Mouse (Mus musculus) midbrain, embryonic 10.5 days (tissue): ENCODE data around the gene Zfp706. TPM values are rescaled to one million over a fixed set of nuclear protein-coding genes. Genes with fewer than 3 reads are reported as not detected.

ENCODE experiments used
- DNase-seq: peaks from one replicate; pipeline ENCODE4 v3.0.0-alpha.2; 2017; ENCODE audit warnings: low spot score
- H3K27ac ChIP-seq: fragments of 300-500 bp; sonication (generic); replicated peaks from 2 replicates; pipeline ENCODE4 v1.5.1; 2016; ENCODE audit warnings: mild to moderate bottlenecking
- H3K27me3 ChIP-seq: fragments of 300-500 bp; sonication (generic); 2 replicates; pipeline ENCODE4 v1.6.1; 2016; ENCODE audit warnings: low read depth, mild to moderate bottlenecking; ENCODE audit not compliant: poor library complexity, severe bottlenecking
- H3K36me3 ChIP-seq: fragments of 300-500 bp; sonication (generic); 2 replicates; pipeline ENCODE4 v1.6.1; 2016; ENCODE audit warnings: mild to moderate bottlenecking, moderate library complexity
- H3K4me1 ChIP-seq: fragments of 300-500 bp; sonication (generic); 2 replicates; pipeline ENCODE4 v1.6.1; 2016
- H3K4me3 ChIP-seq: fragments of 300-500 bp; sonication (generic); 2 replicates; pipeline ENCODE4 v1.5.1; 2016; ENCODE audit warnings: mild to moderate bottlenecking, moderate library complexity
- H3K9me3 ChIP-seq: fragments of 300-500 bp; sonication (generic); replicated peaks from 2 replicates; pipeline ENCODE4 v1.6.1; 2016; ENCODE audit warnings: mild to moderate bottlenecking
- WGBS: fragments of 180-500 bp; shearing (Covaris S2); methylation state at CpG from one replicate; pipeline ENCODE4 v1.1.7; 2016; 5-methylcytosine and 5-hydroxymethylcytosine counted together
- polyA plus RNA-seq: library from polyadenylated mRNA; unstranded; fragments of >200 nt; fragmentation: Nextera tagmentation; extraction: Ambion mirVana; gene quantifications from 2 replicates; pipeline ENCODE4 v1.2.1, GENCODE M21; 2016

The Zfp706 gene
- polyA plus RNA-seq, 1 experiment from 2014 or later = 502 TPM

DNA sequence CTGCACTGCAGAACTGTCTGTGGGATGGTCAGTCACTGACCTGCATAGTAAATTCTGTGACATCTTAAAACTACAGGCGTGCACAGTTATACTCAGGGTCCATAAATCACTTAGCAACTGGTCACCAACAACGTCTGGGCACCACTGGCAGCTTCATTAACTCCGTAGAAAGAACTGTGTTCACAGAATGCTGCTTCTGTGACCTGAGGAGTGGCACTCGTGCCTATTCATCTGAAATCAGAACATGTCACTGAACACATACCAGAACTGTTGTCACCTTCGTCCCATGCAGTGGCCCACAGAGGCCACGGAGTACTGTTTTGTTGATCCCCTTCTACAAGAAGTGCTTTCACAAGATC, 22.0 kb downstream of the Zfp706 start:
- WGBS = 83% methylated on average over 6 of the region's 6 CpGs
- DNase-seq = no peak
- H3K4me1 ChIP-seq = peaks cover 28% of the 10 kb centered on the region
- H3K27me3 ChIP-seq = no peaks in the 10 kb centered on the region
- H3K27ac ChIP-seq = no peak overlapping the region
- H3K36me3 ChIP-seq = no peaks in the 10 kb centered on the region
- H3K4me3 ChIP-seq = no peak overlapping the region
- H3K9me3 ChIP-seq = no peaks in the 10 kb centered on the region

DNA sequence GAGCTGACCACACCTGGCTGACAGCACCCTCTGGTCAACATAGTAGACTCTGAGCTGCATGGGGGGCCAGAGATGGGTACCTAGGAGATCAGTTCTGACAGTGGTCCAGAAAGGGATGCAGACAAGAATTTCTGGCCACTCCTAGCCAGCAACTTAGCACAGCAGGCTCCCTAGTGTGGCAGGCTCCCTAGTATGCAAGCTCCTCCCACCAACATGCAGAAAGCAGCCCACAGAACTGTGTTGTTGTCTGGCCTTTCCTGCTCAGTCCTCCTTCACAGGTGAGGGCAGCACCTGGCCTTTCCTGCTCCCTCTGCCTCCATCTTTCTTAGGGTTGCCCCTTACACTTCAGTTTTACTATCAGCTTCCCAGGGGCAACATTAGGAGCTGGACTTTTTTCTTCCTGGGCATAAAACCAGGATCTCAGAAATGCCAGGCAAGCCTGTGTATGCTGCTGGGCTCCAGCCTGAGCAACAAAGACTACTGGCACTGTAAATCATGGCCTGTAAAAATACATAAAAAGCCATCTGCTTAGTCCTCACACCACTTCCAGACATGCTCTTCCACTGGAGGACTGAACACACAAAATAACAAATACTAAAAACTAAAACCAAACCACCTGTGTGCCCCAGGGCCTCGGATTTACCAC, 22.5 kb downstream of the Zfp706 start:
- WGBS = 71% methylated on average over 1 of the region's 1 CpGs
- peaks cover 31% of the 10 kb centered on the region for H3K4me1 ChIP-seq
- no peak for DNase-seq
- H3K4me3 ChIP-seq = no peak overlapping the region
- H3K9me3 ChIP-seq = no peaks in the 10 kb centered on the region
- H3K27ac ChIP-seq = no peak overlapping the region
- H3K36me3 ChIP-seq = no peaks in the 10 kb centered on the region
- no peaks in the 10 kb centered on the region for H3K27me3 ChIP-seq

GRCm38 (mm10) chr15:36983455-36983854, 24.1 kb downstream of the Zfp706 start:
- Histone ChIP-seq H3K4me1 (peaks cover 33% of the 10 kb centered on the region), H3K4me3 (no peak overlapping the region), H3K27ac (peak overlapping the region; percentile 23; the same call in 1 of the 2 replicates), H3K9me3 (no peaks in the 10 kb centered on the region), H3K27me3 (0 out of 2 replicates have a peak, but pooled peaks cover 5% of the 10 kb centered on the region), H3K36me3 (no peaks in the 10 kb centered on the region)
- no peak for DNase-seq
- WGBS = 75% methylated on average over 3 of the region's 3 CpGs

- Histone ChIP-seq H3K4me3 (peak overlapping the region; percentile 53), H3K27ac (peak overlapping the region; percentile 57; the same call in 1 of the 2 replicates), H3K27me3 (0 out of 2 replicates have a peak, but pooled peaks cover 5% of the 10 kb centered on the region), H3K9me3 (no peaks in the 10 kb centered on the region), H3K4me1 (peaks cover 27% of the 10 kb centered on the region), H3K36me3 (no peaks in the 10 kb centered on the region)
- no peak for DNase-seq
- 46% methylated on average over 8 of the region's 8 CpGs for WGBS
Observed at GRCm38 (mm10) chr15:36980238-36980637, 27.3 kb downstream of the Zfp706 start.

DNA sequence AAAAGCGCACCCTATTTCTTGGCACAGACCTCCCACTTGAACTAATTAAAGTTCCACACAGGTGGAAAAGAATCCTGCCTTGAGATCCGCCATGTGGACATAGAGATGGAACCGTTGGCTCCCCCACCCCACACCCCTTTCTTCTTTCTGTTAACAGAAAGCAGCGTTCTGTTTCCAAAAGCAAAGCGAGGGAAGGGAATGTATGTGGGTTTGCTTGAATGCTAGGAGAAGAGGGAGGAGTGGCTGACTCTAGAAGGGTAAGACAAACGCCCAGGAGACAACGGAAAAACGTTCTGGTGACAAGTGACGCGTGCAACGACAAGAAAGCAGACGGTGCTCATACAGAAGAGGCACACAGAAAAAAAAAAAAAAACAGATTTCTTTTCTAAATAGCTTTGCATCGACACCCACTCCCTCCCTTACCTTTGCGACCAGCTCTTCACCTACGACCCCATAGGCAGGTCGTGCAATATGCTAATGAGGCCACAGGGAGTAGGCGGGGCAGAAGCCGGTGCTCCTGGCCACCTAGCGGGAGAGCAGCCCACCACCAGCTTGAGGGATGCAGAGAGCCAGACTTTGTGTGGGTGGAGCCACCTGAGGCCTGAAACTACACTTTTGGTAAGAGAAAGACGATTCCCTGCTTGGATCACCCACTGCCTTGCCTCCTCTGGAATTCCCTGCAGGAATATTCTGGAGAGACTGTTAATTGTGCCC, 27.9 kb downstream of the Zfp706 start:
- DNase-seq = peak; percentile 75
- 6% methylated on average over 20 of the region's 20 CpGs for WGBS
- Histone ChIP-seq H3K36me3 (no peaks in the 10 kb centered on the region), H3K27ac (peak overlapping the region; percentile 57), H3K9me3 (no peaks in the 10 kb centered on the region), H3K4me3 (peak overlapping the region; percentile 53), H3K27me3 (0 out of 2 replicates have a peak, but pooled peaks cover 5% of the 10 kb centered on the region), H3K4me1 (peaks cover 32% of the 10 kb centered on the region)

- 36% methylated on average over 5 of the region's 5 CpGs for WGBS
- Histone ChIP-seq H3K4me1 (peaks cover 37% of the 10 kb centered on the region), H3K27ac (peak overlapping the region; percentile 57; the same call in 1 of the 2 replicates), H3K36me3 (no peaks in the 10 kb centered on the region), H3K27me3 (0 out of 2 replicates have a peak, but pooled peaks cover 5% of the 10 kb centered on the region), H3K9me3 (no peaks in the 10 kb centered on the region), H3K4me3 (peak overlapping the region; percentile 53; the same call in 1 of the 2 replicates)
- DNase-seq = no peak
Observed at GRCm38 (mm10) chr15:36979159-36979487, 28.4 kb downstream of the Zfp706 start.

- Histone ChIP-seq H3K36me3 (no peaks in the 10 kb centered on the region), H3K27me3 (0 out of 2 replicates have a peak, but pooled peaks cover 5% of the 10 kb centered on the region), H3K4me1 (peaks cover 30% of the 10 kb centered on the region), H3K9me3 (no peaks in the 10 kb centered on the region), H3K27ac (no peak overlapping the region), H3K4me3 (no peak overlapping the region)
- no peak for DNase-seq
- WGBS = 82% methylated on average over 8 of the region's 8 CpGs
Observed at GRCm38 (mm10) chr15:36977823-36978222, 29.8 kb downstream of the Zfp706 start.

GRCm38 (mm10) chr15:36975690-36976089, 31.9 kb downstream of the Zfp706 start:
- no peak for DNase-seq
- Histone ChIP-seq H3K27ac (no peak overlapping the region), H3K36me3 (no peaks in the 10 kb centered on the region), H3K9me3 (no peaks in the 10 kb centered on the region), H3K4me3 (no peak overlapping the region), H3K27me3 (0 out of 2 replicates have a peak, but pooled peaks cover 5% of the 10 kb centered on the region), H3K4me1 (peaks cover 29% of the 10 kb centered on the region)
- whole genome bisulfite sequencing = 80% methylated on average over 5 of the region's 5 CpGs

- no peak for DNase-seq
- 84% methylated on average over 2 of the region's 2 CpGs for WGBS
- no peak overlapping the region for H3K27ac ChIP-seq
- H3K4me3 ChIP-seq = no peak overlapping the region
- no peaks in the 10 kb centered on the region for H3K36me3 ChIP-seq
- H3K9me3 ChIP-seq = no peaks in the 10 kb centered on the region
- 0 out of 2 replicates have a peak, but pooled peaks cover 5% of the 10 kb centered on the region for H3K27me3 ChIP-seq
- peaks cover 26% of the 10 kb centered on the region for H3K4me1 ChIP-seq
Observed at GRCm38 (mm10) chr15:36975256-36975620, 32.3 kb downstream of the Zfp706 start.

DNA sequence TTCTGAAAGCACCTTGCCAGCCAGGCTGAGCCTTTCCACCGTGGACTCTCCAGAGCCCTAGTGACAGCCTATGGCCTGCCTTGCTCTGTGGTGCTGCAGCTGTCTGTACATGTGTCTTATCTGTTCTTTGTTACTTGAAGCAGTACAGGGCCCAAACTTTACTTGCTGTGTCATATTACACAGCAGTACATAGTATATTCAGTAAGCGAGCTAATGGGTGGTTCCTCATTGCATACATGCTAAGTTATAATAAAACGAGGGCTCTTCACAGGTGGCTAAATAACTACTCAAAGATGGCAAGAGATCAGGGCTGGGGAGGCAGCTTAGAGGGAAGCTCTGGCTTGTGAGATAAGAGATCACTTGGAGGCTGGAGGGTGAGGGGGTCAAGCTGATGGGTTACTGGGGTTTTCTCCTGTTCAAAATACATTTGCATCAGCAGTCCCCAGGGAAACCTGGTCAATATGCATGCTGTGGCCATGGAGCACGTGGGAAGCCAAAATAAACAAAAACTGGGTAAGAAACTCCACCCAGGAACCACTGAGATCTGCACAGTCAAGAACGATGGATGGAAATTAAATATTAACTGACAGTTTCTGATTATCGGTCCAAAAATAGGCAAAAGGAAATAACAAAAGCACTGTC, 32.8 kb downstream of the Zfp706 start:
- H3K27me3 ChIP-seq = 0 out of 2 replicates have a peak, but pooled peaks cover 5% of the 10 kb centered on the region
- H3K4me1 ChIP-seq = peaks cover 21% of the 10 kb centered on the region
- H3K4me3 ChIP-seq = no peak overlapping the region
- H3K9me3 ChIP-seq = no peaks in the 10 kb centered on the region
- H3K27ac ChIP-seq = peak overlapping the region; percentile 33; the same call in 1 of the 2 replicates
- DNase-seq = no peak
- no peaks in the 10 kb centered on the region for H3K36me3 ChIP-seq
- WGBS = 82% methylated on average over 6 of the region's 6 CpGs

GRCm38 (mm10) chr15:36973714-36974113, 33.9 kb downstream of the Zfp706 start:
- Histone ChIP-seq H3K36me3 (no peaks in the 10 kb centered on the region), H3K4me1 (peaks cover 18% of the 10 kb centered on the region), H3K27ac (no peak overlapping the region), H3K4me3 (no peak overlapping the region), H3K9me3 (no peaks in the 10 kb centered on the region), H3K27me3 (no peaks in the 10 kb centered on the region)
- no peak for DNase-seq
- WGBS = 84% methylated on average over 7 of the region's 7 CpGs

DNA sequence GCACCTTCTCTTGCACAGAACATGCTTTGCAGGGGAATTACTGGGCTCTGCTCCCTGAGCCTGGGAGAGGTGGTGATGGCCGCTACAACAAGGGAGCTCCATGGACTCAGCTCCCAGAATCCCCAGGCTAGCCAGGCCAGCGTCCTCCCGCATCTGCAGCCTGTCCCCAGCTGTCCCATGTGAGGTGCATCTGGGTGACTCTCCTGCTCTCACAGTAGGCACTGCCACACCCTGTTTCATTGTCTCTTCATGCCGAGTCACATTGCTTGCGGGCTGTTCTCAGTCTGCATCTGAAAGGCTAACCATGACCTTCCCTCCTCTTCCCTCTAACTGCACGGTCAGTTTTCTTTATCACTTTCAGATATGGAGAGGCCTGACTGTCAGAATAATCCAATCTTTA, 34.3 kb downstream of the Zfp706 start:
- 81% methylated on average over 6 of the region's 6 CpGs for WGBS
- H3K36me3 ChIP-seq = no peaks in the 10 kb centered on the region
- no peaks in the 10 kb centered on the region for H3K9me3 ChIP-seq
- no peak overlapping the region for H3K27ac ChIP-seq
- no peaks in the 10 kb centered on the region for H3K27me3 ChIP-seq
- peaks cover 22% of the 10 kb centered on the region for H3K4me1 ChIP-seq
- DNase-seq = no peak
- H3K4me3 ChIP-seq = no peak overlapping the region

DNA sequence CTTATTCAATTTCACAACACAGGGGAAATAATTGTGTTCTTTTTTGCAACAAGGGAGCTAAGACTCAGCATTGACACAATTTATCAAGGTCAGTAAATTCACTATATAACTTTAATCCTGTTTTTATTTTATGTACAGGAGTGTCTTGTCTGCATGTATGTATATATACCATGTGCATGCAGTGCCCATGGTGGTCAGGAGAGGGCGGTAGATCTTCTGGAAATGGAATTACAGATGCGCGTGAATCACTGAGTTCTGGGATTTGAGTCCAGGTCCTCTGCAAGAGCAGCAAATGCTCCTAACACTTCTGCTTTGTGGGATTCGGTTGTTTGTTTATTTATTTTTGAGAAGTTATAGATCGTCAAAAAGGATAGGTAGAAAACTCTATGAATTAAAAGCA, 37.8 kb downstream of the Zfp706 start:
- 83% methylated on average over 5 of the region's 5 CpGs for WGBS
- H3K27ac ChIP-seq = no peak overlapping the region
- no peaks in the 10 kb centered on the region for H3K36me3 ChIP-seq
- no peak overlapping the region for H3K4me3 ChIP-seq
- no peaks in the 10 kb centered on the region for H3K27me3 ChIP-seq
- peaks cover 38% of the 10 kb centered on the region for H3K4me1 ChIP-seq
- H3K9me3 ChIP-seq = no peaks in the 10 kb centered on the region
- no peak for DNase-seq
